Mouse (Mus musculus) telencephalon, adult 2 months (tissue): ENCODE measurements at regions not wholly inside any gene's neighbourhood (a gene's known extent, or its start where the extent isn't known, plus 50 kb on each side); places are given as distances from the start of the nearest gene placed in this dataset.

Source experiments
- DNase-seq: peaks from one replicate; pipeline ENCODE4 v3.0.0-alpha.2; 2011; ENCODE audit warnings: low read depth, low spot score

- no peak for DNase-seq
These were observed 124.7 kb upstream of the Tank start for GRCm38 (mm10) chr2:61453490-61454281.

GRCm38 (mm10) chr2:61452581-61452980 lies 125.8 kb upstream of the Tank start:
- DNase-seq, result no peak

GRCm38 (mm10) chr2:61450731-61451130 lies 127.7 kb upstream of the Tank start:
- DNase-seq, result no peak

GRCm38 (mm10) chr2:61436591-61436990 lies 141.8 kb upstream of the Tank start:
- DNase-seq, result no peak

- no peak for DNase-seq
These were observed 170.5 kb upstream of the Tank start for GRCm38 (mm10) chr2:61407881-61408280.

GRCm38 (mm10) chr2:61406104-61406751 lies 172.2 kb upstream of the Tank start:
- DNase-seq, result no peak

- DNase-seq, result no peak
These were observed 173.1 kb upstream of the Tank start for GRCm38 (mm10) chr2:61405261-61405660.

GRCm38 (mm10) chr2:61402588-61403487 lies 175.5 kb upstream of the Tank start:
- no peak for DNase-seq

GRCm38 (mm10) chr2:61401636-61402587 lies 176.5 kb upstream of the Tank start:
- DNase-seq, result peak; percentile 21

GRCm38 (mm10) chr2:61398633-61399032 lies 179.8 kb upstream of the Tank start:
- no peak for DNase-seq

- DNase-seq, result no peak
These were observed 188.8 kb upstream of the Tank start for GRCm38 (mm10) chr2:61389622-61390021.

- DNase-seq, result no peak
These were observed 189.2 kb upstream of the Tank start for GRCm38 (mm10) chr2:61389207-61389606.

- DNase-seq, result no peak
These were observed 190.8 kb upstream of the Tank start for GRCm38 (mm10) chr2:61387561-61387960.

GRCm38 (mm10) chr2:61386966-61387365 lies 191.4 kb upstream of the Tank start:
- DNase-seq, result no peak

- no peak for DNase-seq
These were observed 193.9 kb upstream of the Tank start for GRCm38 (mm10) chr2:61384467-61384866.

GRCm38 (mm10) chr2:61383744-61384295 lies 194.6 kb upstream of the Tank start:
- DNase-seq, result no peak

- no peak for DNase-seq
These were observed 199.3 kb upstream of the Tank start for GRCm38 (mm10) chr2:61379076-61379475.

- DNase-seq, result no peak
These were observed 200.1 kb upstream of the Tank start for GRCm38 (mm10) chr2:61378297-61378696.

- DNase-seq, result no peak
These were observed 200.6 kb upstream of the Tank start for GRCm38 (mm10) chr2:61377756-61378155.

- no peak for DNase-seq
These were observed 215.8 kb upstream of the Tank start for GRCm38 (mm10) chr2:61362606-61363005.

- DNase-seq, result no peak
These were observed 217.0 kb upstream of the Tank start for GRCm38 (mm10) chr2:61361394-61361793.
